ENCODE assay signal across 8 mouse cellular contexts in genomic region chr17:87200721-87201242, GRCm38 (mm10).
A peak's percentile ranks its signal among the peaks of the same experiment; 100 is the strongest.
DNase-seq lines count a peak whose midpoint lies in the region; ATAC-seq and TF ChIP-seq lines count a peak whose summit lies in the region.

No protein-coding gene starts in this region.

- H3K9ac ChIP-seq in lung, postnatal 0 days (replicated peaks; ENCODE audit: low read depth) = no peak overlapping the region

- 0 out of 2 replicates have a peak, but pooled peaks have one; percentile 49 for TF ChIP-seq EP300 in lung, postnatal 0 days (IDR thresholded peaks at IDR 0.05)

- 79% methylated on average over 3 of the region's 3 CpGs for WGBS in heart, embryonic 10.5 days
- 27% methylated on average over 3 of the region's 3 CpGs for WGBS in lung, postnatal 0 days

- no peaks in the 10 kb centered on the region for H3K36me3 ChIP-seq in heart, embryonic 10.5 days
- H3K36me3 ChIP-seq in lung, postnatal 0 days (ENCODE audit: insufficient read depth, low read length) = no peaks in the 10 kb centered on the region
- no peaks in the 10 kb centered on the region for H3K36me3 ChIP-seq in splenic B cell, adult 2 months (ENCODE audit: control insufficient read depth, insufficient read depth, low read length, poor library complexity, severe bottlenecking)

- peak overlapping the region; percentile 59; the same call in 1 of the 2 replicates for H3K27ac ChIP-seq in heart, embryonic 10.5 days
- peak overlapping the region; percentile 66; the same call in 1 of the 2 replicates for H3K27ac ChIP-seq in lung, postnatal 0 days (ENCODE audit: low read length)

- DNase-seq in spleen, postnatal 36 days (ENCODE audit: low spot score in 2 of 2) = peak; percentile 25 to 30
- no peak for DNase-seq in spleen, adult 12 weeks (ENCODE audit: low spot score)
- peak; percentile 91 to 92 for DNase-seq in cerebellum, postnatal 10 days
- no peak for DNase-seq in heart, embryonic 10.5 days (ENCODE audit: low spot score)
- DNase-seq in kidney, adult 9 months = peak; percentile 67
- peak; percentile 90 for DNase-seq in lung, postnatal 0 days (ENCODE audit: low spot score)
- DNase-seq in splenic B cell, adult 2 months (ENCODE audit: low read depth, low spot score) = peak; percentile 32
- no peak for DNase-seq in thymus, adult 18-20 months

- H3K4me3 ChIP-seq in heart, embryonic 10.5 days = no peak overlapping the region
- no peak overlapping the region for H3K4me3 ChIP-seq in lung, postnatal 0 days (ENCODE audit: low read depth, low read length)

- H3K27me3 ChIP-seq in heart, embryonic 10.5 days (ENCODE audit: insufficient read depth, poor library complexity, severe bottlenecking) = no peaks in the 10 kb centered on the region
- no peaks in the 10 kb centered on the region for H3K27me3 ChIP-seq in lung, postnatal 0 days (replicated peaks; ENCODE audit: insufficient read depth, low read length)
- H3K27me3 ChIP-seq in splenic B cell, adult 2 months (ENCODE audit: control insufficient read depth, insufficient read depth, low read length, poor library complexity, severe bottlenecking) = no peaks in the 10 kb centered on the region

- no peak overlapping the region for H3K4me2 ChIP-seq in lung, postnatal 0 days (replicated peaks; ENCODE audit: low read depth, low read length)

- ATAC-seq in lung, postnatal 0 days = peak; percentile 79

- H3K4me1 ChIP-seq in heart, embryonic 10.5 days = peaks cover 47% of the 10 kb centered on the region
- H3K4me1 ChIP-seq in lung, postnatal 0 days (ENCODE audit: insufficient read depth, low read depth, low read length) = peaks cover 3% of the 10 kb centered on the region; the same call in 1 of the 2 replicates

- peak; percentile 2; the same call in 1 of the 2 replicates for TF ChIP-seq CTCF in lung, postnatal 0 days (IDR thresholded peaks at IDR 0.05)

- no peaks in the 10 kb centered on the region for H3K9me3 ChIP-seq in heart, embryonic 10.5 days
- no peaks in the 10 kb centered on the region for H3K9me3 ChIP-seq in lung, postnatal 0 days (ENCODE audit: low read length)

Comparison
In these comparisons a context has a peak if more than half of its experiments do, and no peak if none do; other contexts are left out.
1. DNase-seq: peak in spleen, postnatal 36 days (2 of 2), cerebellum, postnatal 10 days (2 of 2), kidney, adult 9 months (single experiment), lung, postnatal 0 days (single experiment) and splenic B cell, adult 2 months (single experiment); none in spleen, adult 12 weeks (single experiment), heart, embryonic 10.5 days (single experiment) and thymus, adult 18-20 months (0 of 2).